Mouse (Mus musculus): ENCODE measurements around the gene Col15a1. TPM values are rescaled to one million over a fixed set of nuclear protein-coding genes. Genes with fewer than 3 reads are reported as not detected.

Col15a1 gene
- polyA plus RNA-seq (2011; ENCODE audit: insufficient read depth, insufficient read length, low read depth, missing spikeins): 1.6 TPM in 1 of 2 replicates, not detected in the other

DNA sequence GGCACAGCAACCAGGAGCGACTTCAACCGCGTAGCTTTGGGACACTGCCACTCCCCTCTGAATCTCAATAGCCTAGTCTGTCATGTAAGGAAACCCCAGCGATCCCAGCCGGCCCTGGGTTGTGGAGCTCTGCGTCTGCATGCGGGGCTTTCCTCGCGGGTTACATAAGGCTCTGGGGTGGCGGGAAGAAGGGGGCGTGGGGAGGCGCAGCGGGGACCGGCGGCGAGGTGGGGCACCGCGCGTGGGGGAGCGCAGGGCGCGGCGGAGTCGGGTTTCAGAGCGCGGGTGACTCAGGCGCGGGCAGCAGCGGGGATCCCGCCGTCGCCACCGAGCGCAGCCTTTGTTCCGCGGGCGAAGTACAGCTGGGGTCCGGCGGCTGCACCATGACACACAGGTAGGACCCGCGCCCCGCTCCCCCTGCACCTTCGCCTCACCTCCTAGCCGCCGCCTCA is at the start of gene Col15a1:
Gene Col15a1 (plus strand): TSS at position 193 of the 452 bp plus-strand sequence.
- H3K9me3 ChIP-seq (replicated peaks; ENCODE audit: control insufficient read depth, insufficient read depth, low read length, poor library complexity, severe bottlenecking): no peaks in the 10 kb centered on the region
- no peaks in the 10 kb centered on the region for H3K27me3 ChIP-seq (ENCODE audit: control insufficient read depth, insufficient read depth, low read length, poor library complexity, severe bottlenecking)
- no peaks in the 10 kb centered on the region for H3K36me3 ChIP-seq (ENCODE audit: control insufficient read depth, insufficient read depth, low read length, poor library complexity, severe bottlenecking)
- no peaks in the 10 kb centered on the region for H3K4me1 ChIP-seq (ENCODE audit: control insufficient read depth, insufficient read depth, low read length)
- TF ChIP-seq CTCF (IDR thresholded peaks at IDR 0.05; ENCODE audit: low read depth, low read length): no peak
- TF ChIP-seq EP300 (IDR thresholded peaks at IDR 0.05; ENCODE audit: insufficient read depth, low read depth, low read length): no peak
- TF ChIP-seq POLR2A (IDR thresholded peaks at IDR 0.05; ENCODE audit: insufficient read depth, low read length): no peak
- H3K9ac ChIP-seq (ENCODE audit: low read depth, poor library complexity, severe bottlenecking): no peak within 1 kb of the TSS; the same call in 1 of the 2 replicates
- H3K4me3 ChIP-seq (ENCODE audit: low read depth, low read length): peak within 1 kb of the TSS; percentile 64
- H3K27ac ChIP-seq (ENCODE audit: insufficient read depth, low read length): no peak within 1 kb of the TSS

- Histone ChIP-seq H3K27me3 (ENCODE audit: control insufficient read depth, insufficient read depth, low read length, poor library complexity, severe bottlenecking) (no peaks in the 10 kb centered on the region), H3K4me3 (ENCODE audit: low read depth, low read length) (no peak overlapping the region), H3K4me1 (ENCODE audit: control insufficient read depth, insufficient read depth, low read length) (peaks cover 1% of the 10 kb centered on the region), H3K36me3 (ENCODE audit: control insufficient read depth, insufficient read depth, low read length, poor library complexity, severe bottlenecking) (no peaks in the 10 kb centered on the region), H3K27ac (ENCODE audit: insufficient read depth, low read length) (no peak overlapping the region), H3K9me3 (replicated peaks; ENCODE audit: control insufficient read depth, insufficient read depth, low read length, poor library complexity, severe bottlenecking) (no peaks in the 10 kb centered on the region), H3K9ac (ENCODE audit: low read depth, poor library complexity, severe bottlenecking) (no peak overlapping the region)
- TF ChIP-seq EP300 (IDR thresholded peaks at IDR 0.05; ENCODE audit: insufficient read depth, low read depth, low read length) (no peak), POLR2A (IDR thresholded peaks at IDR 0.05; ENCODE audit: insufficient read depth, low read length) (no peak), CTCF (IDR thresholded peaks at IDR 0.05; ENCODE audit: low read depth, low read length) (no peak)
Measured at GRCm38 (mm10) chr4:47161103-47161755, 46.7 kb upstream of the Col15a1 start.

DNA sequence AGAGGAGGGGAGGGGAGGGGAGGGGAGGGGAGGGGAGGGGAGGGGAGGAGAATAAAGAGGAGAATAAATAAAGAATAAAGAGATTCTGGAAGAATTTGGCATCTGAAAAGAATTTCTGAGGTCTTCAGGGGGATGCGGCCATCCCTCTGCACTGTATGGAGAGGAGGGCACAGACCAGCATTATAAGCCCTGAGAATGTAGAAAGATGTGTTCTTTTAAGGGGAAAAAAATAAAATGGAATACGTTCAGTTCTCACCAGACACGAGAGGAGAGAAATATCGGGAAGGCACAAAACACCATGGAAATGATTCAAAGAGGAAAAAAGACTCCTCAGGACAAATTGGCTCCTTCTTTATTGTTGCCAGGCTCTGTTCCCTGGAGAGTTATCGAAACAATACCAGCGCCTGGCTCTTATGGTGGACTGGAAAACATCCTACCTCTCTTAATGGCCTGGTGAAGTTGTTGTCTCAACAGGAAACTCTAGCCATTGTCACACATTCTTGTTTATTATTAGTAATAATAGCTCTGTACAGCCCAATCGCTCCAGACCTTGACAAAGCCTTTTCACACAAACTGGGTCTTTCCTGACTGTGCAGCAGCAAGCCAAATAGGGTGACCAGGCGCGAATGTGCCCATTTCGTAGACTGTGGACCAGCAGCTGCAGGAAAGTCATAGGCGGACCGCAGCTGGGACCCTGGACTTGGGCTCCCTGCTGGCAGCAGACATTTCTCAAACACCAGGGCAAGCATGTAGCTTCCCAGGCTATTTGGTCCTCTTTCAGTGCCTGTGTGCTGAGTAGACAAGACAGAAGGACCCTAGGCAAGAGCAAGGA is 46.0 kb upstream of the Col15a1 start:
- TF ChIP-seq CTCF (IDR thresholded peaks at IDR 0.05; ENCODE audit: low read depth, low read length): no peak
- TF ChIP-seq EP300 (IDR thresholded peaks at IDR 0.05; ENCODE audit: insufficient read depth, low read depth, low read length): no peak
- no peak for TF ChIP-seq POLR2A (IDR thresholded peaks at IDR 0.05; ENCODE audit: insufficient read depth, low read length)
- H3K9ac ChIP-seq (ENCODE audit: low read depth, poor library complexity, severe bottlenecking): no peak overlapping the region
- H3K9me3 ChIP-seq (replicated peaks; ENCODE audit: control insufficient read depth, insufficient read depth, low read length, poor library complexity, severe bottlenecking): no peaks in the 10 kb centered on the region
- H3K36me3 ChIP-seq (ENCODE audit: control insufficient read depth, insufficient read depth, low read length, poor library complexity, severe bottlenecking): no peaks in the 10 kb centered on the region
- H3K4me1 ChIP-seq (ENCODE audit: control insufficient read depth, insufficient read depth, low read length): peaks cover 1% of the 10 kb centered on the region
- no peaks in the 10 kb centered on the region for H3K27me3 ChIP-seq (ENCODE audit: control insufficient read depth, insufficient read depth, low read length, poor library complexity, severe bottlenecking)
- H3K4me3 ChIP-seq (ENCODE audit: low read depth, low read length): no peak overlapping the region
- no peak overlapping the region for H3K27ac ChIP-seq (ENCODE audit: insufficient read depth, low read length)

DNA sequence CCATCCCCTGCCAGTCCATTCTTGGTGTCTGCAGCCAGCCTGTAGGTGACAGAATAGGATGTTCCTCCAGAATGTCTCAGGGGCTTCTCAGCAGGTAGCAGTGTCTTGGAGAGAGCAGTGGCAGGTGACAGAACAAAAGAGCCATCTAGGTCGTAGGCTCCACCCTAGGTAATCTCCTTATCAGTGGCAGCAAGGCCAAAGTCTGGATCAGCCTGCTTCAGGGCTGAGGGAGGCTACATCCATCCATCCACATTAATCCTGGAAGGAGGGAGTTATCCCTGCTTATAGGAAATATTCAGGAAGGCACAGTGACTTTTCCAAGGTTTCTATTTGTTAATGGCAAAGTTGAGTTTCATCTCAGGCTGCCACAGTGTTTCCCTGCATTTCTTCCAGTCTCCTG is 35.6 kb upstream of the Col15a1 start:
- no peak for TF ChIP-seq EP300 (IDR thresholded peaks at IDR 0.05; ENCODE audit: insufficient read depth, low read depth, low read length)
- no peak for TF ChIP-seq CTCF (IDR thresholded peaks at IDR 0.05; ENCODE audit: low read depth, low read length)
- no peak for TF ChIP-seq POLR2A (IDR thresholded peaks at IDR 0.05; ENCODE audit: insufficient read depth, low read length)
- H3K9me3 ChIP-seq (replicated peaks; ENCODE audit: control insufficient read depth, insufficient read depth, low read length, poor library complexity, severe bottlenecking): no peaks in the 10 kb centered on the region
- no peaks in the 10 kb centered on the region for H3K36me3 ChIP-seq (ENCODE audit: control insufficient read depth, insufficient read depth, low read length, poor library complexity, severe bottlenecking)
- no peak overlapping the region for H3K9ac ChIP-seq (ENCODE audit: low read depth, poor library complexity, severe bottlenecking)
- no peak overlapping the region for H3K4me3 ChIP-seq (ENCODE audit: low read depth, low read length)
- H3K4me1 ChIP-seq (ENCODE audit: control insufficient read depth, insufficient read depth, low read length): no peaks in the 10 kb centered on the region
- H3K27me3 ChIP-seq (ENCODE audit: control insufficient read depth, insufficient read depth, low read length, poor library complexity, severe bottlenecking): no peaks in the 10 kb centered on the region
- no peak overlapping the region for H3K27ac ChIP-seq (ENCODE audit: insufficient read depth, low read length)

GRCm38 (mm10) chr4:47177101-47177500 is 30.9 kb upstream of the Col15a1 start:
- Histone ChIP-seq H3K36me3 (ENCODE audit: control insufficient read depth, insufficient read depth, low read length, poor library complexity, severe bottlenecking) (no peaks in the 10 kb centered on the region), H3K4me1 (ENCODE audit: control insufficient read depth, insufficient read depth, low read length) (no peaks in the 10 kb centered on the region), H3K27me3 (ENCODE audit: control insufficient read depth, insufficient read depth, low read length, poor library complexity, severe bottlenecking) (no peaks in the 10 kb centered on the region), H3K9me3 (replicated peaks; ENCODE audit: control insufficient read depth, insufficient read depth, low read length, poor library complexity, severe bottlenecking) (no peaks in the 10 kb centered on the region), H3K9ac (ENCODE audit: low read depth, poor library complexity, severe bottlenecking) (no peak overlapping the region), H3K4me3 (ENCODE audit: low read depth, low read length) (no peak overlapping the region), H3K27ac (ENCODE audit: insufficient read depth, low read length) (no peak overlapping the region)
- no peak for TF ChIP-seq CTCF (IDR thresholded peaks at IDR 0.05; ENCODE audit: low read depth, low read length)
- TF ChIP-seq POLR2A (IDR thresholded peaks at IDR 0.05; ENCODE audit: insufficient read depth, low read length): no peak
- no peak for TF ChIP-seq EP300 (IDR thresholded peaks at IDR 0.05; ENCODE audit: insufficient read depth, low read depth, low read length)
